Mouse (Mus musculus) ZHBTc4 (cell line): ENCODE results near the gene Lrrc26.

ENCODE experiments used
- DNase-seq: peaks from one replicate; pipeline ENCODE4 v3.0.0-alpha.2; 2011; ENCODE audit warnings: low read depth, low spot score

Gene Lrrc26

DNA sequence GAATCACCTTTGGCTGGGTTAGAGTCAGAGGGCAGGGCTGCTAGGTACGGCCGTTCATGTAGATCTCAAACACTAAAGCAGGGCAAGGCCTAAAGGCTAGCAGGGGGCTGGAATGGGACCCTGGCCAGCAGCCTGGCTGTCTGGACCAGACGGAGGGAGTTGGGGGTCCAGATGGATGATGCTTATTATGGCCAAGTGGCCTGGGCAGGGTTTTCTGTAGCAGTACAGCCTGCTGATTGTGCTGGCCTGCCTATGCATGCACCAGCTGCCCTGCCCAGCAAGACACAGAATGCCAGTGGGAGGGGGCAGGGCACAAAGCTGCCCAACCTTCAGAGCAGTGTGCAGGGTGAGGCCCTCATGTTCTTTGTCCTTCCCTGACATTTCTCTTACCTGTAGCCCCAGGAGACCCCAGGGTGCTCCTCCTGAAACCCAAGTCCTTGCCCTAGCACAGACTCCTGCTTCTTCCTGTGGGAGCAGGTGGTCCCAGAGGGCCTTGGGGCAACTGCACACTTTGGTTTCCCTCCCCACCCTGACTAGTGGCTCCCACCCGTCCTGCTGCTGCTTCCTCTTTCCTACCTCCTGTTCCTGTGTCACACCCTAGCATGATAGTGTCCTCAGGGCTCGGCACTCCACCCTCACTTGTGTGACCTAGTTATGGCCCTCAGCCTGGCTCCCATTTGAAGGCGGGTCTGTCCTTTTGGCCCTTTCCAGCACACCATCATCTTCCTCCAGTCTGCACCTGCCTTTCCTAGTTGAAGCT, 23.6 kb upstream of the Lrrc26 start:
- DNase-seq = peak; percentile 61

GRCm38 (mm10) chr2:25266720-25267119, 23.0 kb upstream of the Lrrc26 start:
- DNase-seq = peak; percentile 71

DNA sequence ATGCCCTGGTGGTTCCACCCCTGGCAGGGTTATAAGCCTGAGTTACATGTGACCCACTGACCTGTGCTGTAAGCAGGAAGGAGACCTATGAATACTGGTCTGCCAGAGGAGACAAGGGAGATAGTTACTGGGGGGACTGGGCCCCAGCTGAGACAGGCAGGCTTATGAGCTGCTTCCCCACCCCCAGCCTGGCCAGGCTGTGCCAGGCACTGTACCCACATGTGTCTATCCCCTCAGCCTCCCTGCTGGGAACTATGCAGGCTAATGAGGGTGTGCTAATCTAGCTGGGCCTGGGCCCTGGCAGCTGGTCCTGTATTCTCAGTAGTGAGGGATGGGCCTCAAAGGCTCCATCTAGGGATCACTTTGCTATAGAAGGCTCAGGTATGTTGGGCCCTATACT, 22.5 kb upstream of the Lrrc26 start:
- DNase-seq = no peak

GRCm38 (mm10) chr2:25267746-25268309, 21.9 kb upstream of the Lrrc26 start:
- no peak for DNase-seq

DNA sequence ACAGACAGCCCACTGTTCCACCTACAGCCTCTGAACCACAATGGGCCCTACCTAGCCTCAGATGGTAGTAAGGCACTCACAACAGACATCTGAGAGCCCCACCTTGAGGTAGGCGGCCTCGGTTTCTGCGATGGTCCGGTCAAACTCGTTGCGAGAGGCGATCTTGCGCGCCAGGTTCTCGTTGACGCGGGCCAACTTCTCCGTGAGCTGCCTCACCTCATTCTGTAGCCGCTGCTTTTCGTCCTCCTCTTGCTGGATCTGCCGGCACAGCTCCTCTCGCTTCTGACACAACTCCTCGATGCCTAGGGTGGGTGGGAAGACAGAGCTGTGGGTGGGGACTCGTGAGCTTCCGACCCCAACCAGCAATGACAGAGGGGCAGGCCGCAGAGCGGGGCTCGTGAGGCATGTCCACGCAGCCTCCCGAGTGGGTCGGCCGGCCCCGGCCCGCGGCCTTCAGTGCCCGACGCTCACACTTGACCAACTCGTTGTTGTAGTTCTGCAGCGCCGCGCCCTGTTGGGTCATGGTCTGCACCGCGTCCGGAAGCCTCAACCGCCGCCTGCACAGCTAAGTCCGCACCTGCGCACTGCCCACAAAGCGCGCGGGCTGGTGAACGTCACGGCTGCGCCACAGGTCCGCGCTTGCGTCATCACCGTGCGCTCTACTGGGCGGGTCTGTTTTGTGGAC, 17.7 kb upstream of the Lrrc26 start, which contains the start of the genes Ssna1 and Anapc2:
TSS of gene Ssna1 (minus strand) at position 612 of the 685 bp plus-strand sequence.
TSS of gene Anapc2 (plus strand) at position 652 of the 685 bp plus-strand sequence.
- DNase-seq = peak; percentile 99

DNA sequence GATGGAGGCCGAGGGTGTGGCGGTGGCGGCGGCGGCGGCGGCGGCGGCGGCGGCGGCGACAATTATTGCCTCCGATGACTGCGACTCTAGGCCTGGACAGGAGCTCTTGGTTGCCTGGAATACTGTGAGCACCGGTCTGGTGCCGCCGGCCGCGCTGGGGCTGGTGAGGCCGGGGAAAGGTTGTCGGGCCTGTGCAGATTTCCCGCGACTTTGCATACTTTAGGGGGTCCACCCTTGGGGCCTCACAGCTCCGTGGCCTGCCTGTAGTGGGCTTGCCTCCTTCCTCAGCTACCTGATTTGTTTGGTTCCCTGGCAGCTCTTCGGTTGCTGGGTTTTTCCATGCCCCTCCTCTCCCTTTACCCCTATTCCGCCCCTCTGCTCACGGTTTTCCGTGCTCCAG, 17.2 kb upstream of the Lrrc26 start:
- no peak for DNase-seq

DNA sequence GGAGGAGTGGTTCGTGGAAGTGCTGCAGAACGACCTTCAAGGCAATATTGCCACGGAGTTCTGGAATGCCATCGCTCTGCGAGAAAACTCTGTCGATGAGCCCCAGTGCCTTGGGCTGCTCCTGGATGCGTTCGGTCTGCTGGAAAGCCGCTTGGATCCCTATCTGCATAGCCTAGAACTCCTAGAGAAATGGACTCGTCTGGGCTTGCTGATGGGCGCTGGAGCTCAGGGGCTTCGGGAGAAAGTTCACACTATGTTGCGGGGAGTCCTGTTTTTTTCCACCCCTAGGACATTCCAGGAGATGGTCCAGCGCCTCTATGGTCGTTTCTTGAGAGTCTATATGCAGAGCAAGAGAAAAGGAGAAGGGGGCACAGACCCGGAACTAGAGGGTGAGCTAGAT, 16.7 kb upstream of the Lrrc26 start:
- DNase-seq = no peak

DNA sequence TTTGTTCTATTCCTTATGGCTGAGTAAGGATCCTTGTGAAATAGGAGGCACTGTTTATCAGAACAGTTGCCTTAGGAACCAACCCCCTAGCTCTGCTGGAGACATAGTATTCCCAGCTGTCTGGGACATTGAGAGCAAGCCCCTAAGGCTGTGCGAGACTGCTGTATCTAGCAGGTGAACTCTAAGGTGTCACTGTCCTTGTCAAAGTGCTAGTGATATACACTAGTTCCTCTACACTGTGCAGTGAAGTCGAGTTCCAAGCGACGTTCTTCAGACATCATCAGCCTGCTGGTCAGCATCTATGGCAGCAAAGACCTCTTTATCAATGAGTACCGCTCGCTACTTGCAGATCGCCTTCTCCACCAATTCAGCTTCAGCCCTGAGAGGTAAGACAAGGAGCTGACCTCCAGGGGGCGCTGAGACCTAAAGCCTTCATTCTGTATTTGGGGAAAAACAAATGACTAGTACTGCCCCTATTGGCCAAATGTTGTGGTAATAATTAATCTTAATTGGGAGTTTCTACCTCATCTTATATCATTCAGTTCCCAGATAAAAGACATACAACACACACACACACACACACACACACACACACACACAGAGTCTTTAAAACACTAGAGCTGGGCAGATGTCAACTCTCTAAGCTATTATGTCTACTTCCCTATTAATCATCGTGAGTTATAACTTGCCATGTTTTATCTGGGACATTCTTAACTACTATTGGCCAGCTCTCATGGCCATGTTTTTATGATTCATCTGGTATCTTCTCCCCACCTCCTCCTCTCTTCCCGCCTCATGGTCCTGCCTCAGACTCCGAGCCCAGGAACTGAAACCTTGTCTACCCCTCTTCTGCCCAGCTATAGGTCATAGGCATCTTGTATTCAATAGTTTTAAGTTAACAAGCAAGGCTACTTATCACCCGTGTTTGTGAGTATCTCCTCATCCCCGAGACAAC, 10.5 kb upstream of the Lrrc26 start:
- peak; percentile 94 for DNase-seq

- no peak for DNase-seq
These were observed 4.2 kb upstream of the Lrrc26 start for GRCm38 (mm10) chr2:25285551-25285950.

GRCm38 (mm10) chr2:25286314-25286713, 3.4 kb upstream of the Lrrc26 start:
- no peak for DNase-seq

GRCm38 (mm10) chr2:25286837-25287636, 2.7 kb upstream of the Lrrc26 start:
- DNase-seq = no peak

- no peak for DNase-seq
These were observed 1.6 kb upstream of the Lrrc26 start, which contains the start of gene Tmem210 for GRCm38 (mm10) chr2:25287927-25288649. Tmem210 (plus strand) TSS chr2:25288145.

- no peak for DNase-seq
These were observed 875 bp upstream of the Lrrc26 start for GRCm38 (mm10) chr2:25288734-25289345.

DNA sequence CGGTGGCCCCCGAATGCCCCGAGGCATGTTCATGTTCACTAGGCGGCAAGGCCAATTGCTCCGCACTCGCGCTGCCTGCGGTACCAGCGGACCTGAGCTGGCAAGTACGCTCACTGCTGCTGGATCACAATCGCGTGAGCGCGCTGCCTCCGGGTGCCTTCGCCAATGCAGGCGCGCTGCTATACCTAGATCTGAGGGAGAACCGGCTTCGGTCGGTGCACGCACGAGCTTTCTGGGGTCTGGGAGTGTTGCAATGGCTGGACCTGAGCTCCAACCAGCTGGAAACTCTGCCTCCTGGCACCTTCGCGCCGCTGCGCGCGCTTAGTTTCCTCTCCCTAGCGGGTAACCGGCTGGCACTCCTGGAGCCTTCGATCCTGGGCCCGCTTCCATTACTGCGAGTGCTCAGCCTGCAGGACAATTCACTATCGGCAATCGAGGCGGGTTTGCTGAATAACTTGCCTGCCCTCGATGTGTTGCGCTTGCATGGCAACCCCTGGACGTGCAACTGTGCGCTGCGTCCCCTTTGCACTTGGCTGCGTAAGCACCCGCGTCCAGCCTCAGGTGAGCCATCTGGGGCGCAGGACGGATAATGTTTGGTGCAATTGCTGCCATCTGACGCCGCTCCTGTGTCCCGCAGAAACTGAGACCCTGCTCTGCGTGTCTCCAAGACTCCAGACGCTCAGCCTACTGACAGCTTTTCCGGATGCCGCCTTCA, 543 bp downstream of the Lrrc26 start:
- peak; percentile 70 for DNase-seq

DNA sequence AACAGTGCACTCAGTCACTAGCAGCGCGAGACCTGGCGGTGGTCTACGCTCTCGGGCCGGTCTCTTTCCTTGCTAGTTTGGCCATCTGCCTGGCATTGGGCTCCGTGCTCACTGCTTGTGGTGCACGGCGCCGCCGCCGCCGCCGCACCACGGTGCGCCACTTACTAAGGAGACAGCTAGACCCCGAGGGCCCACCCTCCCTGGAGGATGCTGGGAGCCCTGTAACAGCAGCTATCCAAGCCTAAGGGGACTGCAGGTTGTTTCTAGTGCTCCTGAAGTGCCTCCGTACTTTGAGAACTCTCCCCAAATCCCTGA, 1.1 kb downstream of the Lrrc26 start:
- DNase-seq = peak; percentile 69

DNA sequence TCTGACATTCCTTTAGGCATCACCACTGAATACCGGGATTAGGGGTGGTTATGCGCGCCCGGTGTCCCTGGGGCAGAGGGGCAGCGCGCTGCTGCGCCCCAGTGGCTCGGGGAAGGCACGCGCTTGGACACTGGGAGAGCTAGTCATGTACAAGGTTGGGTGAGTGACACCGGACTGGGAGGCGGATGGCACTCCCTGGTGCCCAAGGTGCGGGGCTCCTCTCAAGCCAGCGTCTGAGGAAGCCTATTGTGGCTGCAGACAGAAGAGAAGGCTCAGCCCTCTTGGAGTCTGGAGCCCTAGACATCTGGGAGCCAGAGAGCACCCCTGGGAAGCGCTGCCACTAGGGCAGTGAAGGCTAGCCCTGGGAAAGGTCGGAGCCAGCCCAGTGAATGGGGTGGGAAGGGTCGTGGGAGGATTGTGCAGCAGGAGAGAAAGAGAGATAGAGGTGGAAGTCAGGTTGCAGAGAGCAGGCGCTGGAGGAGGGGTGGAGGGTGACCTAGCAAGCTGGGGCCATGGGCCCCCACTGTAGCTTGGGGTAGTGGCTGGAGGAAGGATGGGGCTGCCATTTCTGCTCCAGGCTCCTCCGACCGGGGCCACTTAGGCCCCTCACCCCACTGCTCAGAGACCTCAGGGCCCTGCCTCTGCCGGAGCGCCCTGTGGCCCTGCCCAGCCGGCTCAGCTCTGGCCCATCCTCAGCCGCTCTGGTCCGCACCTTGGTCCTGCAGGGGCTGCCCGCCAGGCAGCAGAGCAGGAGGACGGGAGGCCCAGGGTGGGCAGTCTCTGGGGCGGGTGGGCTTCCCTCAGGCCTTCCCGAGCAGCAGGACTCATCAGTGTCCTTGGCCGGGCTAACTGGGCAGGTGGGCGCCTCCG, 1.7 kb downstream of the Lrrc26 start:
- DNase-seq = no peak

- DNase-seq = peak; percentile 34
These were observed 2.4 kb downstream of the Lrrc26 start for GRCm38 (mm10) chr2:25292054-25292544.

DNA sequence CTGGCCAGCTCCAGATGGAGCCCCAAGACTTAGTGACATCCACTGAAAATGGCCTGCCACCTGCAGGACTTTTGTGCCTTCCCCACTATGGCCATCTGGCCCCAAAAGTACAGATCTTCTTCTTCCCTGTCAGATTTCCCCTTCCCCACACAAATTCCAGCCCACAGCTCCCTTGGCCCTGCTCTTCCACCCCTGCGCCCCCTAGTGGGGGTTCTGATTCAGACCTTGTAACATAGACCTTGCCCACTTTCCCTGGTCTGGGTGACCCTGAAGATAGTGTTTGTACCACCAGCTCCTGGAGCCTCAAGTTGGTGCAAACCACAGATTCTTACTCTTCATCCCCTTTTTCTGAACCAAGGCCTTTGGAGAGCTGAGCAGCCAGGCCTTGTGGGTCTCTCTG, 3.1 kb downstream of the Lrrc26 start:
- DNase-seq = peak; percentile 88
